Mouse (Mus musculus) embryonic facial prominence, embryonic 10.5 days (tissue): Measurements from ENCODE around the gene Gfi1. TPM values are rescaled to one million over a fixed set of nuclear protein-coding genes. Genes with fewer than 3 reads are reported as not detected.

ENCODE experiments used
- DNase-seq: peaks from one replicate; pipeline ENCODE4 v3.0.0-alpha.2; 2017; ENCODE audit warnings: low spot score
- H3K27ac ChIP-seq: fragments of 300-500 bp; sonication (generic); replicated peaks from 2 replicates; pipeline ENCODE4 v1.5.1; 2016; ENCODE audit warnings: mild to moderate bottlenecking
- H3K27me3 ChIP-seq: fragments of 300-500 bp; sonication (generic); replicated peaks from 2 replicates; pipeline ENCODE4 v1.6.1; 2016; ENCODE audit warnings: low read depth, mild to moderate bottlenecking; ENCODE audit not compliant: poor library complexity, severe bottlenecking
- H3K36me3 ChIP-seq: fragments of 300-500 bp; sonication (generic); replicated peaks from 2 replicates; pipeline ENCODE4 v1.6.1; 2016; ENCODE audit warnings: mild to moderate bottlenecking, moderate library complexity
- H3K4me1 ChIP-seq: fragments of 300-500 bp; sonication (generic); 2 replicates; pipeline ENCODE4 v1.6.1; 2016
- H3K4me3 ChIP-seq: fragments of 300-500 bp; sonication (generic); 2 replicates; pipeline ENCODE4 v1.5.1; 2016; ENCODE audit warnings: mild to moderate bottlenecking, moderate library complexity
- H3K9me3 ChIP-seq: fragments of 300-500 bp; sonication (generic); 2 replicates; pipeline ENCODE4 v1.6.1; 2016; ENCODE audit warnings: mild to moderate bottlenecking
- WGBS: fragments of 180-500 bp; shearing (Covaris S2); methylation state at CpG from one replicate; pipeline ENCODE4 v1.1.7; 2016; 5-methylcytosine and 5-hydroxymethylcytosine counted together
- polyA plus RNA-seq: library from polyadenylated mRNA; unstranded; fragments of >200 nt; fragmentation: Nextera tagmentation; extraction: Ambion mirVana; gene quantifications from 2 replicates; pipeline ENCODE4 v1.2.1, GENCODE M21; 2016

Gfi1 gene
- polyA plus RNA-seq, 1 experiment from 2014 or later = not detected

- H3K4me1 ChIP-seq = peaks cover 12% of the 10 kb centered on the region
- H3K27me3 ChIP-seq = peaks cover 42% of the 10 kb centered on the region
- H3K4me3 ChIP-seq = peak overlapping the region; percentile 63
- 27% methylated on average over 9 of the region's 9 CpGs for WGBS
- H3K27ac ChIP-seq = no peak overlapping the region
- no peak for DNase-seq
- H3K9me3 ChIP-seq = no peaks in the 10 kb centered on the region
- no peaks in the 10 kb centered on the region for H3K36me3 ChIP-seq
Measured at GRCm38 (mm10) chr5:107688499-107688866, 37.4 kb downstream of the Gfi1 start.

GRCm38 (mm10) chr5:107687592-107688498 lies 38.0 kb downstream of the Gfi1 start:
- no peaks in the 10 kb centered on the region for H3K9me3 ChIP-seq
- no peaks in the 10 kb centered on the region for H3K36me3 ChIP-seq
- H3K4me1 ChIP-seq = peaks cover 12% of the 10 kb centered on the region
- peak; percentile 90 for DNase-seq
- 19% methylated on average over 46 of the region's 46 CpGs for WGBS
- peak overlapping the region; percentile 63 for H3K4me3 ChIP-seq
- peaks cover 42% of the 10 kb centered on the region for H3K27me3 ChIP-seq
- H3K27ac ChIP-seq = 0 out of 2 replicates have a peak overlapping the region, but pooled peaks have one; percentile 7

- no peak for DNase-seq
- H3K27ac ChIP-seq = no peak overlapping the region
- peaks cover 12% of the 10 kb centered on the region for H3K4me1 ChIP-seq
- no peak overlapping the region for H3K4me3 ChIP-seq
- peaks cover 42% of the 10 kb centered on the region for H3K27me3 ChIP-seq
- WGBS = 95% methylated on average over 5 of the region's 5 CpGs
- H3K9me3 ChIP-seq = no peaks in the 10 kb centered on the region
- no peaks in the 10 kb centered on the region for H3K36me3 ChIP-seq
Measured at GRCm38 (mm10) chr5:107687161-107687560, 38.7 kb downstream of the Gfi1 start.

- peaks cover 23% of the 10 kb centered on the region for H3K27me3 ChIP-seq
- H3K27ac ChIP-seq = no peak overlapping the region
- H3K4me1 ChIP-seq = peaks cover 12% of the 10 kb centered on the region
- H3K9me3 ChIP-seq = no peaks in the 10 kb centered on the region
- 82% methylated on average over 2 of the region's 2 CpGs for WGBS
- no peak for DNase-seq
- H3K4me3 ChIP-seq = no peak overlapping the region
- H3K36me3 ChIP-seq = no peaks in the 10 kb centered on the region
Measured at GRCm38 (mm10) chr5:107684380-107684779, 41.5 kb downstream of the Gfi1 start.

GRCm38 (mm10) chr5:107681300-107681699 lies 44.5 kb downstream of the Gfi1 start:
- no peak for DNase-seq
- 0 out of 2 replicates have a peak, but pooled peaks cover under 1% of the 10 kb centered on the region for H3K27me3 ChIP-seq
- no peaks in the 10 kb centered on the region for H3K36me3 ChIP-seq
- H3K4me1 ChIP-seq = 0 out of 2 replicates have a peak, but pooled peaks cover 4% of the 10 kb centered on the region
- H3K27ac ChIP-seq = no peak overlapping the region
- H3K9me3 ChIP-seq = no peaks in the 10 kb centered on the region
- H3K4me3 ChIP-seq = no peak overlapping the region
- 81% methylated on average over 5 of the region's 5 CpGs for WGBS

- no peak for DNase-seq
- WGBS = 69% methylated on average over 5 of the region's 5 CpGs
- Histone ChIP-seq H3K27ac (no peak overlapping the region), H3K4me1 (0 out of 2 replicates have a peak, but pooled peaks cover 4% of the 10 kb centered on the region), H3K9me3 (no peaks in the 10 kb centered on the region), H3K36me3 (no peaks in the 10 kb centered on the region), H3K27me3 (no peaks in the 10 kb centered on the region), H3K4me3 (no peak overlapping the region)
Measured at GRCm38 (mm10) chr5:107678392-107678791, 47.4 kb downstream of the Gfi1 start.

Other genes starting within 250 kb of the Gfi1 start
- 0.38 and 0.42 TPM in 2 replicates for gene Gm42669, start 218.4 kb downstream of the Gfi1 start, polyA plus RNA-seq
- gene 1700028K03Rik, start 191.3 kb downstream of the Gfi1 start, polyA plus RNA-seq = 0.02 and 0.06 TPM in 2 replicates
- 20.0 and 21.8 TPM in 2 replicates for gene Rpap2, start 128.7 kb downstream of the Gfi1 start, polyA plus RNA-seq
- gene Glmn, start 128.1 kb downstream of the Gfi1 start, polyA plus RNA-seq = 40.1 and 40.5 TPM in 2 replicates
- 0.29 and 0.42 TPM in 2 replicates for gene Ube2d2b, start 104.1 kb upstream of the Gfi1 start, polyA plus RNA-seq
- gene Evi5, start 149.1 kb upstream of the Gfi1 start, polyA plus RNA-seq = 55.7 and 56.5 TPM in 2 replicates
- 91.7 and 99.4 TPM in 2 replicates for gene Rpl5, start 174.5 kb upstream of the Gfi1 start, polyA plus RNA-seq